Mouse (Mus musculus) urinary bladder, postnatal 10 days (tissue): Measurements from ENCODE around the gene Dnttip2.

Experiments used
- DNase-seq: peaks from one replicate; pipeline ENCODE4 v3.0.0; 2022; ENCODE audit warnings: low spot score

Gene Dnttip2

DNA sequence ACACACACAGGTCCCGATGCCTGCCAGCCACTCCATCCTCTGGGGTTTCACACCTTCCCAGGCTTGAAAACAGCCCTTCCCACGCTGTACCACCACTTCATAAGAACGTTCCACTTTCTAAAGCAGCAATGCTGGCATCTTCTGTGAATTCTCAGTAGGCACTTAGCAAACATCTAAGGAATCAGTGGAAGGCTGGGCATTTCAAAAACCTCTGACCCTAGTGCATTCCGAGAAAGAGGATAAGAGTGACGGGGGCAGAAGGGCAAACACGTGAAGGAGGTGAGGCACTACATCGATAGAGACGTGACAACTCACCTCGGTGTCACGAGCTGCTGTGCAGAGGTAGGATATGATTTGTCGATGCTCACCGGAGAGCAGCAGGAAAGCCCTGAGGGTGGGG, 56.3 kb downstream of the Dnttip2 start:
- no peak for DNase-seq

DNA sequence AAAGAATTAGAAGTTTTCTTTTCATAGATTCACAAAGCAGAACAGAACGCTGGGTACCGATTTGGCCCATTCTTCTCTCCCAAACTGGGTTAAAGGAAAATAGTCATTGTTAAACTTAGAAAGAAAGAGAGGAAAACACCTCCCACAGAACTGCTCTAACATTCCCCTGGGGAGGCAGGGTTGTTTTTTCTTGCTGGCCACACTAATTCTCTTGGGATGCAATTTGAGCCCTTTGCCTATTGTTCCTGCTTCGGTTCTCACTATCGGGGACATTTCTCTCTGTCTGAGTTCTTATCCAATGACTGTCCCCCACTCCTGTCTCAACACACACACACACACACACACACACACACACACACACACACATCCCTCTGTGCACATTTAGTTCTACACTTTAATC, 59.3 kb downstream of the Dnttip2 start:
- DNase-seq, result no peak

DNA sequence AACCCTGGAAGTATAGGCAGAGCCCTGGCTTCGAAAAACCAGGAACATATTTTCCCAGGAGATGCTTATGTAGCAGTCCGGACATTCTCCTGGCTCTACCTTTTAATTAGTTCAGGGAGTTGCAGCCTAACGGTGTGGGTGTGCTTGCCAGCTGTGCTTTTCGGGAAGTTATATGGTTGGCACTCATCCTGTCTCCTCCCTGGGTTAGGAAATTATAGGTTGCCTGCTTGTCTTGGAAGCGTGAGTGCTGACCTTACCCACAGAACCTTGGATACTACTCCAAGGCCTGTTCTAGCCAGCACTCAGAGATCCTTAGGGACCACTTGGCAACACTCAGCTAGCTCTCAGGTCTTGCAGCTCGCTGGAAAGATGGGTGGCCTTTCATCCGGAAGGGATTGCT, 59.7 kb downstream of the Dnttip2 start:
- no peak for DNase-seq

DNA sequence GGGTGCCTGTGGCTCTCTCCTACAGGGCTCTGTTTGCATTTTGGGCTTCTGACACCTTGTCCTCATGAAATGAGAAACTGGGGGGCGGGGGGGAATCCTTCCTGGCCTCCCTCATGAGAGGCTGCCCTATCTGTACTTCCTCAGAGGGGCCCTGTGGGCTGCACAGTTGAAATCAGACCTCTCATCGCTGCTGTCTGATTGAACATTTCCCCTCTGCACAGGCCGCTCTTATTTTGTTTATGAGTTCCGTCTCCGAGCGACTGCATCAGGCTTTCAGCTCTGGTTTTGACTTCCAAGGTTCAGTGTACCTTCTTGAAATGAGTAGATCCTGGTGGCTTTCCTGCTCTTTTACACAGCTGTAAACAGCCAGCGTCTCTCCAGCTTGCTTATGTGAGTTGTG, 60.2 kb downstream of the Dnttip2 start:
- DNase-seq, result no peak
